Mouse (Mus musculus): ENCODE results near the gene Ccl27a. TPM values are rescaled to one million over a fixed set of nuclear protein-coding genes. Genes with fewer than 3 reads are reported as not detected.
A peak's percentile ranks its signal among the peaks of the same experiment; 100 is the strongest.

Gene Ccl27a
- polyA plus RNA-seq, 1 experiment from 2014 or later: 241 TPM

DNA sequence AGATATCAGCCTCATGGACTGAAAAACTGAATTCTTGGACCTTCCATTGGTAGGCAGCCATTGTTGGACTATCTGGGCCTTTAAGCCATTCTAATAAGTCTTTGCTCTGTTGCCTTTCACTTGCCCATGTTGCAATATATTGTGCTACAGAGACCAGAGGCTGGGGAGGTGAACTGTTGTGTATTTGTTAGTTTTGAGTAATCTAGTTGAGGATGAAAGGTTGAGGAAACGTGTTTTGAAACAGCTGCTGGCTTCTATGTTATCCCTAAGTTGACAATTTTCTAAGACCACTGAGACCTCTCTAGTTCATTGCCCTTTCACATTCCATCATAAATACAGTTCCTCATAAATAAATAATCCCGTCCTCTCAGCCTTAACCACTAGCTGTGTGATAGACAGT is 29.9 kb downstream of the Ccl27a start:
- DNase-seq (no peak), ATAC-seq (ENCODE audit: low FRiP score, low TSS enrichment) (no peak)
- no peak overlapping the region for H3K9ac ChIP-seq (replicated peaks; ENCODE audit: low read length)

DNA sequence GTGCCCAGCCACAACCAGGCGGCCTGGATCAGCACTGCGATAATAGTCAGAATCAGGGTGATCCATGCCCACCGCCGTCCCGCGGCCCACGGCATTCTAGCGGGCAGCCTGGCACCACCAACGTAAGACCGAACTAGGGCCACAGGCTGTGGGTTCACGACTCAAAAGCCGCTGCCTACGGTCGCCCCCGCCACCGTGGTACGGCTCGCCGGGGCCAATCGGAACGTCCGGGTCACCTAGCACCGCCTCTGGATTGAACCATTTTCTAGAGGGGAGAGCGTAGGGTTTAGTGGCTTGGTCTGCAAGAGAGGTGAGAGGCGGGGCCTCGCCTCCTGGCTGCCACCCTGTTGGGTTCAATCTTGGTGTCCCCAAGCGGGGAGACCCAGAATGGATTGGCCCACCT is 32.9 kb downstream of the Ccl27a start:
- H3K36me3 ChIP-seq (ENCODE audit: control insufficient read depth, insufficient read depth, low read length): peaks cover 12% of the 10 kb centered on the region
- H3K27ac ChIP-seq (replicated peaks; ENCODE audit: low read depth, low read length): peak overlapping the region; percentile 81
- H3K9ac ChIP-seq (replicated peaks; ENCODE audit: low read length): peak overlapping the region; percentile 65
- peaks cover 13% of the 10 kb centered on the region; the same call in 1 of the 2 replicates for H3K4me1 ChIP-seq (ENCODE audit: control insufficient read depth, insufficient read depth, low read length)
- 1% methylated on average over 27 of the region's 27 CpGs for WGBS
- H3K27me3 ChIP-seq (ENCODE audit: control insufficient read depth, insufficient read depth, low read length): no peaks in the 10 kb centered on the region
- peaks cover under 1% of the 10 kb centered on the region; the same call in 1 of the 2 replicates for H3K9me3 ChIP-seq (ENCODE audit: control insufficient read depth, low read length)
- peak overlapping the region; percentile 57 for H3K4me3 ChIP-seq (replicated peaks; ENCODE audit: low read depth, low read length)
- ATAC-seq (ENCODE audit: low FRiP score, low TSS enrichment): peak; percentile 97
- peak; percentile 97 for DNase-seq
- H3K4me2 ChIP-seq (ENCODE audit: low read length): peak overlapping the region; percentile 77

More for the DNA sequence above, 29.9 kb downstream of the Ccl27a start:
- Histone ChIP-seq H3K4me2 (ENCODE audit: low read length) (no peak overlapping the region), H3K4me1 (ENCODE audit: control insufficient read depth, insufficient read depth, low read length) (peaks cover 13% of the 10 kb centered on the region; the same call in 1 of the 2 replicates), H3K27me3 (ENCODE audit: control insufficient read depth, insufficient read depth, low read length) (no peaks in the 10 kb centered on the region), H3K4me3 (replicated peaks; ENCODE audit: low read depth, low read length) (no peak overlapping the region), H3K36me3 (ENCODE audit: control insufficient read depth, insufficient read depth, low read length) (peaks cover 2% of the 10 kb centered on the region), H3K27ac (replicated peaks; ENCODE audit: low read depth, low read length) (no peak overlapping the region), H3K9me3 (ENCODE audit: control insufficient read depth, low read length) (peaks cover 8% of the 10 kb centered on the region; the same call in 1 of the 2 replicates)
- WGBS: 75% methylated on average over 2 of the region's 2 CpGs

DNA sequence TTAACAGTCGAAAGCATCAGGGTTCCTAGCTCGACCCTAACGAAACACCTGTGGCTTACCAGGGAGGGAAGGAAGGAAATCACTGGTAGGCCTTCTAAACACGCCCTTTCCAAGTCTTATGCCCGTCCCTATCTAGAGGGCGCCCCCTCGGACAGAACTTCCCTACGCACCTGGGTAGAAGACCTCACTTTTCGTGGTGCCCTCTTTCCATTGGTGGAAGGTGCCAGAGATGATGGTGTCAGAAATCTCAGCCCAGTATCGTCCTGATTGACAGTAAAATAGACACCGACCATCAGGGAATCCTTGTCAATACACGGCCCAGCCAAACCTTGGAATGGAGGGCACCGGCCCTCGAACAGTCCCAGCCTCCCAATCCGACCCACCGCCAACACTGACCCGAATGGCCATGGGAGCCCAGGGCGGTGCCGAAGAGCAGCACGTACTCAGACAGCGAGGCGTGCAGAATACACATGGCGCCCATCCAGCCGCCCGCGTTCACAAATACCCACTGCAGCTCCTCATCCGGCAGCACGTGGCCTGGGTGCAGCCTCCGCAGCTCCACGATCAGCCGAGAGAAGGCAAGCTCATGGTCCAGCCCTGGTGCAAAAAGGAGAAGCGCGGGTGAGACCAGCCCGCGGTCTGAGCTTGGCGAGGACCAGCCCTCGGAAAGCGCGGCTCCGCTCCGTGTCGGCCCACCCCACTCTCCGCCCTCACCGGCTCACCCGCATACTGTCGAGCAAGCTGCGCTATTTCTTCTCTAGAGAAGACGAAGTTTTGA is 33.5 kb downstream of the Ccl27a start:
- Histone ChIP-seq H3K4me1 (ENCODE audit: control insufficient read depth, insufficient read depth, low read length) (peaks cover 13% of the 10 kb centered on the region; the same call in 1 of the 2 replicates), H3K9me3 (ENCODE audit: control insufficient read depth, low read length) (no peaks in the 10 kb centered on the region), H3K4me3 (replicated peaks; ENCODE audit: low read depth, low read length) (peak overlapping the region; percentile 57), H3K4me2 (ENCODE audit: low read length) (peak overlapping the region; percentile 77), H3K27me3 (ENCODE audit: control insufficient read depth, insufficient read depth, low read length) (no peaks in the 10 kb centered on the region), H3K9ac (replicated peaks; ENCODE audit: low read length) (peak overlapping the region; percentile 65), H3K36me3 (ENCODE audit: control insufficient read depth, insufficient read depth, low read length) (peaks cover 12% of the 10 kb centered on the region), H3K27ac (replicated peaks; ENCODE audit: low read depth, low read length) (peak overlapping the region; percentile 81)
- ATAC-seq (ENCODE audit: low FRiP score, low TSS enrichment) (peak; percentile 74), DNase-seq (no peak)
- WGBS: under 1% methylated on average over 48 of the region's 48 CpGs

DNA sequence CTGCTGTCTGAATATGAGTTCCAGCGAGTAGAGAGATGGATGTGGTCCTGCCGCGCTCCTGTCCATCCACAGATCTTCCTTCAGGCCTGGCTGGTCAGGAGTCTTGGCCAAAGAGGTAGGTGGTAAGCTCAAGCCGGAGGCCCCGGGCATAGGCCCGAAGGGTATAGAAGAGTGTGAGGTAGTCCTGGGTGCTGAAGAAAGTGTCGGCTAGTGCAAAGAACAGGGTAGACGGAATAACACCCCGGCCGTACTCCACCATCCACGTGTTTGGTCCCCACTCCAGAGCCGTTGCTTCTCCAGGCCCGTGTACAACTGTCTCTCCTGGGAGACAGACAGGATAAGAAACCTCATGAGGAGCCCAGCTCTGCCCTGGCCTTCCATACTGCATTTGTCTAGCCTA is 34.8 kb downstream of the Ccl27a start:
- no peak for ATAC-seq (ENCODE audit: low FRiP score, low TSS enrichment)
- H3K27ac ChIP-seq (replicated peaks; ENCODE audit: low read depth, low read length): no peak overlapping the region
- no peak for DNase-seq
- no peaks in the 10 kb centered on the region for H3K9me3 ChIP-seq (ENCODE audit: control insufficient read depth, low read length)
- no peak overlapping the region; the same call in 1 of the 2 replicates for H3K9ac ChIP-seq (replicated peaks; ENCODE audit: low read length)
- peaks cover 12% of the 10 kb centered on the region for H3K36me3 ChIP-seq (ENCODE audit: control insufficient read depth, insufficient read depth, low read length)
- H3K27me3 ChIP-seq (ENCODE audit: control insufficient read depth, insufficient read depth, low read length): no peaks in the 10 kb centered on the region
- H3K4me1 ChIP-seq (ENCODE audit: control insufficient read depth, insufficient read depth, low read length): peaks cover 13% of the 10 kb centered on the region; the same call in 1 of the 2 replicates
- peak overlapping the region; percentile 77; the same call in 1 of the 2 replicates for H3K4me2 ChIP-seq (ENCODE audit: low read length)
- 94% methylated on average over 13 of the region's 13 CpGs for WGBS
- no peak overlapping the region for H3K4me3 ChIP-seq (replicated peaks; ENCODE audit: low read depth, low read length)

DNA sequence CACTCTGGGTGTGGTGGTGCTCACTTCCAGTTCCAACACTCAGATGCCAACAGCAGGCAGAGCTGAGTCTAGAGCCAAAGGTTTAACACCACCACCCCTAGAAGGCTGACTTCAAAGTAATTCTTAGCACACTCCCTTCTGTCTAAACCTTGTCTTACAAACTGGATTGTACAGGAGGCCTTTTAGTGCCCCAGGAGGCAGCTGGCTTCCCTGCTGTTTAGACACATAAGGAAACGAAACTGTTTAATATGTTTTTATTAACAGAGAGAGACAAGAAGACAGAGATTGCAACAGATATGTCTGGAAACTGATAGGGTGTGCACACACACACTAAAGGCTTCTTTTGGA is 35.8 kb downstream of the Ccl27a start:
- H3K4me2 ChIP-seq (ENCODE audit: low read length): no peak overlapping the region
- WGBS: 50% methylated on average over 1 of the region's 1 CpGs
- H3K27me3 ChIP-seq (ENCODE audit: control insufficient read depth, insufficient read depth, low read length): 0 out of 2 replicates have a peak, but pooled peaks cover under 1% of the 10 kb centered on the region
- no peak overlapping the region for H3K27ac ChIP-seq (replicated peaks; ENCODE audit: low read depth, low read length)
- H3K4me1 ChIP-seq (ENCODE audit: control insufficient read depth, insufficient read depth, low read length): peaks cover 13% of the 10 kb centered on the region; the same call in 1 of the 2 replicates
- ATAC-seq (ENCODE audit: low FRiP score, low TSS enrichment): no peak
- H3K9me3 ChIP-seq (ENCODE audit: control insufficient read depth, low read length): no peaks in the 10 kb centered on the region
- no peak overlapping the region for H3K9ac ChIP-seq (replicated peaks; ENCODE audit: low read length)
- no peak for DNase-seq
- no peak overlapping the region for H3K4me3 ChIP-seq (replicated peaks; ENCODE audit: low read depth, low read length)
- H3K36me3 ChIP-seq (ENCODE audit: control insufficient read depth, insufficient read depth, low read length): peaks cover 12% of the 10 kb centered on the region

DNA sequence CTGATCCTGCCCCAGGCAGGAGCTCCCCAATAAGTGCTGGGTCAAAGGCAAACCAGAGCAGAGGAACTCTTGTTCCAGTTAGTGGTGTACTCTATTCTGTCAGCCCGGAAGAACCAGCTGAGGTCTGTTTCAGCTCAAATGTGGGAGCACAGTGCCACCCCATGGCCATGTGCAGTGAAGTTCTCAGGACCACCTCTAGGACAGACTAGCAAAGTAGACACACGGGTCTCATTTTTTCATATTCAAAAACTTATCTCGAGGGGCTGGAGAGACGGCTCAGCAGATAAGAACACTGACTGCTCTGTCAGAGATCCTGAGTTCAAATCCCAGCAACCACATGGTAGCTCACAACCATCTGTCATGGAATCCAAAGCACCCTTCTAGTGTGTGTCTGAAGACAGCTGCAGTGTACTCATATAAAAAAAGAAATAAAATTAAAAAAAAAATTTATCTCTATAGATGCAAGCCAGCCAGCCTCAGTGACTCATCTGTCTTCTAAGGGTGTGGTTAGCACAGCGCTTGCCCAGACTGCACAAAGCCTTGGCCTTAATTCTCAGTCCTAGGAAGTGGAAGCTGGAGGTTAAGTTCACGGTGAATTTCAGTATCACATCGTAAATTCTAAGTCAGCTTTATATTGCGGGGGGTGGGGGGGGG is 36.3 kb downstream of the Ccl27a start:
- Histone ChIP-seq H3K4me1 (ENCODE audit: control insufficient read depth, insufficient read depth, low read length) (peaks cover 13% of the 10 kb centered on the region; the same call in 1 of the 2 replicates), H3K9ac (replicated peaks; ENCODE audit: low read length) (no peak overlapping the region), H3K4me3 (replicated peaks; ENCODE audit: low read depth, low read length) (no peak overlapping the region), H3K9me3 (ENCODE audit: control insufficient read depth, low read length) (no peaks in the 10 kb centered on the region), H3K27me3 (ENCODE audit: control insufficient read depth, insufficient read depth, low read length) (peaks cover 5% of the 10 kb centered on the region; the same call in 1 of the 2 replicates), H3K36me3 (ENCODE audit: control insufficient read depth, insufficient read depth, low read length) (peaks cover 12% of the 10 kb centered on the region), H3K4me2 (ENCODE audit: low read length) (no peak overlapping the region), H3K27ac (replicated peaks; ENCODE audit: low read depth, low read length) (no peak overlapping the region)
- 50% methylated on average over 8 of the region's 8 CpGs for WGBS
- ATAC-seq (ENCODE audit: low FRiP score, low TSS enrichment) (no peak; the same call in 1 of the 2 replicates), DNase-seq (peak; percentile 87)

DNA sequence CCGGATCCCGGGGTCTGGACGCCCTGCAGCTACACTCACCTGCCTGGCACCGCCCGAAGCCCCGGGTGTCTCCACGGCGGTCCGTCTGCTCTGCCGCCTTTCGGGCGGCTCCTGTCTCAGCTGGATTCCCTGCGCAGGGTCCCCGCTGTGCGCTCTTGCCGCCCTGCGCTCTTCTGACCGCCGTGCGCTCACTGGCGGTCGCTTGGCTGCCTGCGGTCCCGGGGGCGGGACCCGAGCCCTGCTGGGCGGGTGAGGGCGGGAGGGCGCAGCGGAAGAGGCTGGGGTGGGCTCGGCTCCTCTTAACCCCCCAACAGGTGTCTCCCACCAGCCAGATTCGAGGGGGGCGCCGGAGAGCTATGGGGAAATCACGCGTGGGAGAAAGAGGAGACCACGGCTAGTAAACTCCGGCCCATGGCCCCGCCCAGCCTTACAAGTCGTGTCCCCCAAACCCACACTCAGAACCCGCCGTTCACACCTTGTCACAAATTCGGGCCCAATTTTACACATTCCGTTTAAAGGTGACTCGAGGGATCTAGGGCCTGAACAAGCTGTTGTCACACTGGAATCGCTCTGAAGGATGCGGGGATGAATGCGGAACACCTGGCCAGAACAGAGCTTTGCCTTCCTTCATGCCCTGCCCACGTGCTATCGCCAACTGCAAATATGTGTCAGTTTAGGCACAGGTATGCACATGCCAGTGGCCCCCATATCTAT is 42.8 kb downstream of the Ccl27a start, which contains the start of gene Arid3c:
Gene Arid3c (minus strand): TSS at position 91 of the 714 bp plus-strand sequence.
- H3K4me2 ChIP-seq (ENCODE audit: low read length): peak within 1 kb of the TSS; percentile 52
- no peak for ATAC-seq (ENCODE audit: low FRiP score, low TSS enrichment)
- no peaks in the 10 kb centered on the region for H3K36me3 ChIP-seq (ENCODE audit: control insufficient read depth, insufficient read depth, low read length)
- peak; percentile 51 for DNase-seq
- peaks cover 52% of the 10 kb centered on the region for H3K27me3 ChIP-seq (ENCODE audit: control insufficient read depth, insufficient read depth, low read length)
- H3K9ac ChIP-seq (replicated peaks; ENCODE audit: low read length): peak within 1 kb of the TSS; percentile 9; the same call in 1 of the 2 replicates
- no peak within 1 kb of the TSS for H3K27ac ChIP-seq (replicated peaks; ENCODE audit: low read depth, low read length)
- 2% methylated on average over 50 of the region's 50 CpGs for WGBS
- peaks cover 11% of the 10 kb centered on the region for H3K4me1 ChIP-seq (ENCODE audit: control insufficient read depth, insufficient read depth, low read length)
- peak within 1 kb of the TSS; percentile 32 for H3K4me3 ChIP-seq (replicated peaks; ENCODE audit: low read depth, low read length)
- no peaks in the 10 kb centered on the region for H3K9me3 ChIP-seq (ENCODE audit: control insufficient read depth, low read length)

DNA sequence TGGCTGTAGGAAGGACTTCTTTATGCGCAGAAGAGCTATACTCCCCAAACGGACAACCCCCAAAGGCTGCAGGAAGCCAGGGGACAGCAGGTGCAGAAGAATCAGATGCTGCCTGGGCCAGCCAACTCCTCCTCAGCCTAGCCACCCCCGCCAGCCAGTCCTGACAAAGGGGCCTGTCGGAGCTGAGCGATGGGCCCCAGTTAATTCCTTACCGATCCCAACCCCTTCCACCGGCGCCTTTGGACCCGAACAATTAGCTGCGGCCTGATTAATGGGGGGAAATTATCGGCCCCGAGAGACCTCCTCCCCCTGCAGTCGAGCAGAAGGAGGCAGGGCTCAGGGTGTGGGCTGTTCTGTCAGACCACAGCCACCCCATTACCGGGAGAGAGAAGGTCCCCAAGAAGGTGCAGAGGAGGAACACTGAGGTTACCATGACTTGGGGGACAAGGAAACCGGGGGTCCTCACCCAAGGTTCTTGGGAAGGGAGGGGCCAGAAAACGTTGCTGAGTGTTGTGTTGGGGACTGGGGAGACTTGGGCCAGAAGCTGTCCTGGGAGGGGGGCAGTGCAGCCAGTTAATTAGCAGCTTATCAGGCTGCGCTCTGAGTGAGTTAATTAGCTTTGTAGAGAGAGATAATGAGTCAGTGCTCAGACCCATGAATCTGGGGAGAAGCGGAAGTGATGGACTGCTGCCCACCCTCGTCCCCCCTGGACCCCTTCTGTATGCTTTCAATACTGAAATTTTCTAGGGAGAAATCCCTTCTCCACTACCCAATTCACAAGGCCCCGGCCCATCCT is 47.0 kb downstream of the Ccl27a start:
- Histone ChIP-seq H3K9ac (replicated peaks; ENCODE audit: low read length) (no peak overlapping the region; the same call in 1 of the 2 replicates), H3K9me3 (ENCODE audit: control insufficient read depth, low read length) (no peaks in the 10 kb centered on the region), H3K27ac (replicated peaks; ENCODE audit: low read depth, low read length) (no peak overlapping the region), H3K36me3 (ENCODE audit: control insufficient read depth, insufficient read depth, low read length) (no peaks in the 10 kb centered on the region), H3K4me2 (ENCODE audit: low read length) (peak overlapping the region; percentile 27), H3K27me3 (ENCODE audit: control insufficient read depth, insufficient read depth, low read length) (peaks cover 70% of the 10 kb centered on the region), H3K4me1 (ENCODE audit: control insufficient read depth, insufficient read depth, low read length) (peaks cover 16% of the 10 kb centered on the region), H3K4me3 (replicated peaks; ENCODE audit: low read depth, low read length) (no peak overlapping the region)
- DNase-seq (no peak), ATAC-seq (ENCODE audit: low FRiP score, low TSS enrichment) (no peak)
- 16% methylated on average over 20 of the region's 20 CpGs for WGBS

Data from midbrain, embryonic 14.5 days (tissue).